Mouse (Mus musculus) induced T-regulatory cell, adult 2 months (primary cell): ENCODE measurements around the gene Slc4a5.
A peak's percentile ranks its signal among the peaks of the same experiment; 100 is the strongest.

ENCODE experiments used
- DNase-seq: peaks from one replicate; pipeline ENCODE4 v3.0.0-alpha.2; 2012; ENCODE audit warnings: low read depth

The Slc4a5 gene

GRCm38 (mm10) chr6:83219814-83220213 is at the start of gene Slc4a5:
Gene Slc4a5 (plus strand): TSS chr6:83219828.
- no peak for DNase-seq

DNA sequence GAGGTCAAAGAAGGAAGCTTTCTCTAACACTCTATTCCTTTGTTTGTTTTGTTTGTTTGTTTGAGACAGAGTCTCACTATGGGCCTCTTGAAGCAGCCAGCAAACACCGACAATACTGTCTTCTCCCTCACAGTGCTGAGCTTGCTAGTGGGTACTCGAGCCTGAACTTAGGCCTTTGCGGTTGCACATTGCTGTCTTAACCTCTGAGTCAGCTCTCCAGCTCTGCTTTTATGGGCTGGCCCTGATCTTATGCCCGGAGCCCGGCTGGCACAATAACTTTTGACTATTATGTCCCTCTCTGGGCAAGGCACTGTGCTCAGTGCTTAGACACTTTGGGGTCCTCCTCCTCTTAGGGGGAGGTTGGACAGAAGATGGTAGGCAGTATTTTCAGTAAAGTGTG is 49.8 kb upstream of the Slc4a5 start:
- no peak for DNase-seq

- DNase-seq = no peak
Observed at GRCm38 (mm10) chr6:83171063-83171462, 48.6 kb upstream of the Slc4a5 start.

- no peak for DNase-seq
Observed at GRCm38 (mm10) chr6:83172240-83172920, 47.2 kb upstream of the Slc4a5 start.

DNA sequence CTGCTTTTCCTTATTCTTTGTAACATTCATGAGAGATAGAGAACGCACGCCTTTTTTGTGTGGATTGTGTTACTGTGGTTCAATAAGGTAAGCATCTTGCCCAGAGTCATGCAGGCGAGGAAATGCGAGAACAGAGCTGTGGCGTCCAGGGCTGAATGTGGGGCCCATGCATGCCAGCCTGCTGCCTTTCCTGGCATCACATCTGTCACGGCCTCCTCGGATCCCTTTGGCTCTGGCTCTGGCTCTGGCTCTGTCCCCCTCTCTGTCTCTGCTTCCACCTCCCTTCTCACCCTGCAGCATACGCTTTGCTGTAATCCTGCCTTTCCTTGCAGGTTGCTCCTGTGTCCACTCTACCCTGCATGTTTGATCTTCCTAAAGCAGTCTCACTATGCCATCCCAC is 43.6 kb upstream of the Slc4a5 start:
- DNase-seq = no peak

- DNase-seq = no peak
Observed at GRCm38 (mm10) chr6:83179390-83180117, 40.1 kb upstream of the Slc4a5 start.

GRCm38 (mm10) chr6:83180605-83181004 is 39.0 kb upstream of the Slc4a5 start:
- DNase-seq = no peak

DNA sequence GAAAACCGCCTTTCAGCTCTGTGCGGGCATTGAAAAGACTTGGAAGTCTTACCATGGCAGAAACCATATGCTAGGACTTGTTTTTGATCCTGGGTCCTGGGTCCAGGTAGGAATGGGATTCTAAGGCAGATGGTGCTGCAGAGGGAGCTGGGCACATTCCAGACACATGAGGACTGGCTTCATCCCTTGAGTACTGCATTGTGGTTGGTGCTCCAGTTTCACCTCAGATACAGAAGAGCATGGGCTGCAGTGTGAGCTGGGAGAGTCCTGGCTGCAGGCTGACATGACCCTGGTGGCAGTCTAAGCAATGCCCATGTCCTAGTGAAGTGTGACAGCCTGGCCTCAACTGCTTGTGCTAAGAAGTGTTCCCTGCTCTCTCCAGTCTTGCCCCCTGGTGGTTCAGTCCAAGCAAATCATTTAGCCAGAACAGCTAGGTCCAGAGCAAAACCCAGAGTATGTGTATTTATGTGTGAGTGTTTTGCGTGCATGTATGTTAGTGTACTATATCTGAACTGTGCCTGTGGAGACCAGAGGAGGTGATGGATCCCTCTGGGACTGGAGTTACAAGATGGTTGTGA is 34.7 kb upstream of the Slc4a5 start:
- DNase-seq = peak; percentile 40

DNA sequence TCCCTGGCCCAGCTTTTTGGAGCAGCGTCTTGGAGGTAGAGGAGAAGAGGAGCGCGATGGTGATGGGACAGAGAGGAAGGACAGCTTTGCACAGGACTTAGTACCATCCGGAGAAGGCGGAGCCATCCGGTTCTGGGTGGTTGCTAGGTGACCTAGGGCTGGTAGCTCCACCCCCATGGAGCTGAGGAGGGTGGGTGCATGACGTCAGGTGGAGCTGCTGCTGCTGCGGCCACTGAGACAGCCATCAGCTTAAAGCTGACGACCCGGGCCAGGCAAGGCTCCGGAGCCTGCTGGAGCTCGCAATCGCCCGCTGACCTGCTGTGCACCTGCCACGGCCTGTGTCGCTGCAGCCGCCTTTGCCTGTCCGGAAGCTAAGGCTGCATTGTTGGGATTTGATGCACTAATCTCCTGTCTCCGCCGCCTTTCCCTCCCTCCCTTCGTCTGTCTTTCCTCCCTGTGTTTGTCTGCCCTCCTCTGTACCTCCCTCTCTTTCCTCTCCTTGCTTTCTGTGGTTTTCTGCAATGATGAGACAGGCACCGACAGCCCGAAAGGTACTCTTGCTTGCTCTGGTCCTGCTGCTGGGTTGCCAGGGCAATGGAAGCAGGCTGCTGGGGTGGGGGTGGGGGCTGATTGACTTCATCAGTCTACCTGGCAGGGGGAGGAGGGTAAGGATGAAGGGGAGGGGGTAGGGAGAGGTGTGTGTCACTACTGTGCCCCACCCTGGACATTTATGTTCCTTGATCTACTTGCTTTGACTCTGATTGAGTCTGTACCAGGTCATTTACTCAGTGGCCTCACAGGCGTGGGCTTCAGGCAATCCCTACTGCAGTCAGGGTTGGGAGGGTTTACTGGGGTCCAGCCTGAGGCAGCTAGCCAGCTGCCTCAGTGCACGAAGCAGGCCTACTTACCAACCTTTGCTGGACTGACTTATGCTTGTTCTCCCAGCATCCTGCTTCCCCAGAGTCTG is 33.5 kb upstream of the Slc4a5 start:
- peak; percentile 73 for DNase-seq

DNA sequence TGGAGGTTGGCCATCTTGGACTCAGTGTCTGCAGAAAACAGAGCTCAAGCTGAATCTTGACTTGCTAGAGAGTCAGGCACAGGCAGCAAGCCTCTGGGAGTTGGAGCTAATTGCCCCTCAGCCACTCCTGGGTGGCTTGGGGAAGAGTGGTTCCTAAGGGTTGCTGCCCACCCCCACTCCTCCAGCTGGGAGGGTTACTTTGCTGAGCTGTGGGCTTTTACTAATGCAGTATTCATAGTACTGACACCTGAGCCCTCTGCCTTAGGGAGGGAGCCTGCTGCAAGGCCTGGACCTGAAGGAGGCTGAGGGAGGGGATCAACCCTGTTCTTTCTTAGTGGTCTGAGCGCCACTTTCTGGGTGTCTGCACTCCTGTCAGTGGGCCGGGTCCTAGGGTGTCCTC is 32.7 kb upstream of the Slc4a5 start:
- no peak for DNase-seq

- DNase-seq = no peak
Observed at GRCm38 (mm10) chr6:83193571-83193970, 26.1 kb upstream of the Slc4a5 start.

DNA sequence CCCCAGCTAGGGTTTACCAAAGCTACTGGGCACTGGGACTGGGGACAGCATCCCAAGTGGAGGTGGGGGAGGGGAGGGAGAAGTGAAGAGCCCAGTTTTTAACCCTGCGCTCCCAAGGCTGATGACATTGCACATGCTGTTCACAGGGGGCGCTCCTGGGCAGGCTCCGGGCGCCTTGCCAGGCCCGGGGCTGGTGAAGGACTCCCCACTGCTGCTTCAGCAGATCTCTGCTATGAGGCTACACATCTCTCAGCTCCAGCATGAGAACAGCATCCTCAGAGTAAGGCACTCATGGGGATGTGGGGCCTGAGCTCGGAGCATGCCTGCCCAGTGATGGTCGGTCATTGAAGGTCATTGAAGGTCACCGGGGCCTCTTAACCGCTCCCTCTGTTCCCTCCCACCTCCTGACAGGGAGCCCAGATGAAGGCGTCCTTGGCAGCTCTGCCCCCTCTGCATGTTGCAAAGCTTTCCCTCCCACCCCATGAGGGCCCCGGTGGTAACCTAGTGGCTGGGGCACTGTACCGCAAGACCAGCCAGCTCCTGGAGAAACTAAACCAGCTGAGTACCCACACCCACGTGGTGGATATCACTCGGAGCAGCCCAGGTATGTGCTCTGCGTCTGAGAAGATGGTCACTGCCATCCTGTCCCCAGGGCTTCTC is 22.2 kb upstream of the Slc4a5 start:
- DNase-seq = no peak

- DNase-seq = no peak
Observed at GRCm38 (mm10) chr6:83203320-83203719, 16.3 kb upstream of the Slc4a5 start.

- DNase-seq = no peak
Observed at GRCm38 (mm10) chr6:83205851-83206250, 13.8 kb upstream of the Slc4a5 start.

GRCm38 (mm10) chr6:83206321-83206720 is 13.3 kb upstream of the Slc4a5 start:
- no peak for DNase-seq

DNA sequence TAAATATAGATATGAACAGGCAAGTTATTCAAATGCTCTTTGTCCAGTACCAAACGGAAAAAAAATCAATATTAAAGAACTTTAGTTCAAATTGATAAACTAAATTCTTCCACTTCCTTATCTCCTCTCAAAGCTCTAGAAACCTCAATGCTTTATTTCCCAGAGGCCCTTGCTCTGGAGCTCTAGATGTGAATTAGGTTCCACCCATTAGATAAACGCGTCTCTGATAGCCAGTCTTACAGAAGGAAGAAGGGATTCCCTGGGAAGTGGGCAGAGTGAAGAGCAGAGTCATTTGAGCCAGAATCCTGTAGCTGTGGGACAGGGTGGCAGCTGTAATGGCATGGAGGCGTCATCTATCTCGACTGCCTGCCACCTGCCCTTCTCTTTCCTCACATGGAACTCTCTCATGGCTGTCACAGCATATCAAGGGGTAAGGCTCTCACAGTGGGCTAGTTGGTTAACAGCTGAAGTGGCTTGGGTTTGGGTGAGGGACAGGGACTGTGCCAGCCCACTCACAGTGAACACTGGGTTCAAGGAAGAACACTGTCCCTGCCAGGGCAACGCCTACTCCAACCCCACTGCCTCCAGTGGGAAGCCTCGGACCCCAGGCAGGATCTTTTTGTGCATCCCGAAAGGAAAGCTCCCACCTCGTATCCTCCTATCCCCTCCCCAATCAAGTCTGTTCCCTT is 12.1 kb upstream of the Slc4a5 start:
- DNase-seq = no peak

- DNase-seq = no peak
Observed at GRCm38 (mm10) chr6:83208050-83208400, 11.6 kb upstream of the Slc4a5 start.

DNA sequence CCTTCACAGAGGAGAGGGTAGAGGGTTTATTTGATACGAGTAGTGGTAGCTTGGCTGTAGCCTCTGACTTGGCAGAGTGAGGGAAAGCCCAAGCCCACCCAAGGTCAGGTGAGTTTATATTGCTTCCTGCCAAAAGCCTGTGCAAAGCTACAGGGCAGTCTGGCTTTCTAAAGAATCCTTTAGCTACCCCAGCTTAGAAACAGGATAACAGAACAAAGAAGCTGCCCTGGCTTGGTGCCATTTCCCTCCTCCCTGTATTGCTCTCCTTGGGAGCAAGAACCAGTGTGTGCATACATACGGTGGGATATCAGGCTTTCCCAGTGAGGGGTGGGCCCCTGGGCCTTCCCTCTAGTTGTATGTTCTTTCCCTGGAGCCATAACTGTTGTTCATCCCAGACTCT is 9.1 kb upstream of the Slc4a5 start:
- DNase-seq = no peak

DNA sequence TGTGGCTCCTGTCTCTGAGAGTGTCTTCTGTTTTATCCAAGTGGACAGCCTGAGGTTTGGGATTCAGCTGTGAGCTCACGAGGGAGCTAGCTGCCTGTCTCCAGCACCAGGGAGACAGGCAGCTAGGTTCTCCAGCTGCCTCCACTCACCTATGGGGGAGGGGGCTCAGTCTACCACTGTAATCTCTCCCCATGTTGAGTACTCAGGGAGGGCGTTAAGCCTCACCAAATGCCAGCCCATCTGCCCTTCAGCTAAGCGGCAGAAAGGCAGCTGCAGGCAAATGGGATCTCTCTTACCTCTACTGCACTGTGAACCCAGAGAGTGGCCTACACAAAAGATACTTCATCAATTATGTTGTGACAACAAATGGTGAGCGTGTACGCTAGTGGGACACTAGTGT is 8.1 kb upstream of the Slc4a5 start:
- DNase-seq = no peak

- peak; percentile 66 for DNase-seq
Observed at GRCm38 (mm10) chr6:83215002-83215666, 4.5 kb upstream of the Slc4a5 start.

DNA sequence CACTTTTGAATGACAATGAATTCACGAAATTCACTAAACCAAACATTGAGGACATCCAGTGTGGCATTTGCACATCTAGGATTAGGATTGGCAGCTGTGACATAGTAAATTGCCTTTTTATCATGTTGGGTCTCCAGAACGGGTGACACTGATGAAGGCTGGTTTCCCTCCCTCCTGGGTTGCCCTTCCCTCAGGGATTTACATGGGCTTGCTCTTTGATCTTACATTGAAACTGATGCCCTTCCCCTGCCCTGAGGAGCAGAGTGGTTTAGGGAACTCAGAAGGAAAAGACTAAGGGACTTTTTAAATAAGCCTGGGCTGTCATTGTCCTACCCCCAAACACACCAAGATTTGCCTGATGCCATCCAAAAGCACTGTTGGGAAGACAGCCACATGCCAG is 11.9 kb downstream of the Slc4a5 start:
- no peak for DNase-seq
